Mouse (Mus musculus): Measurements from ENCODE around the gene Mmel1. TPM values are rescaled to one million over a fixed set of nuclear protein-coding genes. Genes with fewer than 3 reads are reported as not detected.

Mmel1 gene
- polyA plus RNA-seq, 1 experiment from 2014 or later = 0.62 TPM

GRCm38 (mm10) chr4:154936542-154937255 is 67.3 kb downstream of the Mmel1 start:
- 58% methylated on average over 8 of the region's 8 CpGs for WGBS
- no peak for DNase-seq (ENCODE audit: low spot score)
- peaks cover 15% of the 10 kb centered on the region; the same call in 1 of the 2 replicates for H3K27me3 ChIP-seq (ENCODE audit: insufficient read depth, poor library complexity, severe bottlenecking)
- H3K9me3 ChIP-seq = no peaks in the 10 kb centered on the region
- H3K4me1 ChIP-seq = 0 out of 2 replicates have a peak, but pooled peaks cover 3% of the 10 kb centered on the region
- no peak overlapping the region for H3K4me3 ChIP-seq
- no peaks in the 10 kb centered on the region for H3K36me3 ChIP-seq
- no peak overlapping the region for H3K27ac ChIP-seq

DNA sequence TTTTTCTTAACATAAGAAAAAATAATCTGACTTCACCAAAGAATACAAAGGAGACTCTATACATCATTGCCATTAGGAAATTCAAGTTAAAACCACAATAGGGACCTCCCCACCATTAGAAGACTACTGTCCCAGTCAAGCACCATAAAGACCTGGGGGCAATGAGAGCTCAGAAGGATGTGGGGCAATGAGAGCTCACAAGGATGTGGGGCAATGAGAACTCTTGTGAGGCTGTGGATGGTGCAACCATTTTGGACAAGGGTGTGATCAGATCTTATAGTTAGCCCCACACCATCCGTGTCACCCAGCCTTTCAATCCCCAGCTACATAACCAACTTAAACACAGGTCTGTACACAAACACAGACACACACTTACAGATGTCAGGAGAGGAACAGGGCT is 68.4 kb downstream of the Mmel1 start:
- Histone ChIP-seq H3K27ac (no peak overlapping the region), H3K9me3 (no peaks in the 10 kb centered on the region), H3K36me3 (no peaks in the 10 kb centered on the region), H3K27me3 (ENCODE audit: insufficient read depth, poor library complexity, severe bottlenecking) (peaks cover 15% of the 10 kb centered on the region; the same call in 1 of the 2 replicates), H3K4me1 (0 out of 2 replicates have a peak, but pooled peaks cover 3% of the 10 kb centered on the region), H3K4me3 (no peak overlapping the region)
- no peak for DNase-seq (ENCODE audit: low spot score)
- 83% methylated on average over 1 of the region's 1 CpGs for WGBS

DNA sequence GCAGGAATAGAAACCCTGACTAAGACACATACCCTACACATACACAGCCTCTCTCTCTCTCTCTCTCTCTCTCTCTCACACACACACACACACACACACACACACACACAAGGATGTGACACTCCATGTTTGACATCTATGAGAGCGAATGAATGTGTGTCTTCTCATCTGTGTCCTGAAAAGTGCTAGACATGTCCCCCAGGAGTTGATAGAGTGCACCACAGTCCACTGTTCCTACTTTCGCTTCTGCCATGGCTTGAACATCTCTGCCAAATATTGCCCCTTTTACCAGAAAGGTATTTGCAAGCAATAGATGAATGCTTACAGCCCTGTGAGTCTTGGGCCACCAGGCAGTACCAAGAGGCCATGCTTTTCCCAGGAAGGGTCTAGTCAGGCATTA is 70.8 kb downstream of the Mmel1 start:
- Histone ChIP-seq H3K4me1 (peaks cover 11% of the 10 kb centered on the region; the same call in 1 of the 2 replicates), H3K27me3 (ENCODE audit: insufficient read depth, poor library complexity, severe bottlenecking) (peaks cover 5% of the 10 kb centered on the region; the same call in 1 of the 2 replicates), H3K36me3 (no peaks in the 10 kb centered on the region), H3K27ac (no peak overlapping the region), H3K4me3 (no peak overlapping the region), H3K9me3 (no peaks in the 10 kb centered on the region)
- WGBS = 84% methylated on average over 2 of the region's 2 CpGs
- no peak for DNase-seq (ENCODE audit: low spot score)

DNA sequence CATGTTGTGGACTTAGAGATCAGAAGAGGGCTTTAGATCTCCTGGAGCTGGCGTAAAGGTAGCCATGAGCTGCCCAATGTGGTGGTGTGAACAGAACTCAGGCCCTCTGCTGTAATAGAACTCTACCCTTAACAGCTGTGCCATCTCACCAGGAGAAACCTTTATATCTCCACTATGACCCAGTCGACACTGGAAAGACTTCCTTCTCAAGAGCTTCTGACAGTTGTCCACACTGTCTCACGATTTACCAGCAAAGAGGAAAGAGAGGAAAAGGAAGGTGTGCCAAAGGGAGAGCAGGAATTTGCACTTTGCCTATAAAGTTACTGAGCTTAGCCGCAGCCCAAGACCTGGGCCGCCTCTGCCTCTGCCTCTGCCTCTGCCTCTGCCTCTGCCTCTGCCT is 72.4 kb downstream of the Mmel1 start:
- no peak overlapping the region for H3K27ac ChIP-seq
- peaks cover 22% of the 10 kb centered on the region for H3K4me1 ChIP-seq
- no peak for DNase-seq (ENCODE audit: low spot score)
- H3K9me3 ChIP-seq = no peaks in the 10 kb centered on the region
- no peak overlapping the region for H3K4me3 ChIP-seq
- no peaks in the 10 kb centered on the region; the same call in 1 of the 2 replicates for H3K27me3 ChIP-seq (ENCODE audit: insufficient read depth, poor library complexity, severe bottlenecking)
- no peaks in the 10 kb centered on the region for H3K36me3 ChIP-seq
- 74% methylated on average over 5 of the region's 5 CpGs for WGBS

GRCm38 (mm10) chr4:154942632-154943322 is 73.4 kb downstream of the Mmel1 start:
- Histone ChIP-seq H3K9me3 (no peaks in the 10 kb centered on the region), H3K4me3 (no peak overlapping the region), H3K36me3 (no peaks in the 10 kb centered on the region), H3K4me1 (peaks cover 22% of the 10 kb centered on the region), H3K27ac (no peak overlapping the region), H3K27me3 (ENCODE audit: insufficient read depth, poor library complexity, severe bottlenecking) (no peaks in the 10 kb centered on the region; the same call in 1 of the 2 replicates)
- no peak for DNase-seq (ENCODE audit: low spot score)
- WGBS = 80% methylated on average over 10 of the region's 10 CpGs

DNA sequence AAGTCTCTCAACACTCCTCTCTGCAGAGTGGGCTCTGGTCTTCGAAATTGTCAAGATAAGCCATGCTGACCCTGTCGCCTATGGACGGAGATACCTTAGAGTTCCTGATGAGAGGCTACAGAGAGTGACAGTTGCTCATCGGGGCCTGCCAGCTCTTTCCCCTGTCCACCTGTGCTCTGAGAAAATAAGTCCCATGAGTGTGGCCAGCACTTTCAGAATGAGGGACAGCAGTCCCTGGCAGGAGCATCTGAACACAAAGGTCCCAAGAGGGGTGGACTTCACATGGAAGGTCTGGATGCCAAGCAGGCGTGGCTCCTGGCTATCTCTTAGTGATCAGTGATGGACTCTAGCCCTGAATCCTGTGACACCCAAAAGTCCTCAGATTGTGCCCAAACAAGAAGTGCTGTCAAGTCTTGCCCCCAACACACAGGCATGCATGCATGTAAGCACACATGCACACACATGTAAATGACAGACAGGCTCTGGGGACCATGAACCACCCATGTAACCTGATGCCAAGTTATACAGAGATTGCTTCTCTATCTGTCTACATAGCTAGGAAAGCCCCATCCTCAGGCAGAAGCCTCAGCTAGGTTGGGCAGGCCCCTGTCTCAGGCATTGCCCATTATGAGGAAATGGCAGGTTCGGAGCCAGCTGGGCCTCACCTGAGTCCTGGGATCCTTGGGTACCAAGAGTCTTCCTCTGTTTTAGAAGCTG is 74.1 kb downstream of the Mmel1 start:
- Histone ChIP-seq H3K27ac (no peak overlapping the region; the same call in 1 of the 2 replicates), H3K9me3 (no peaks in the 10 kb centered on the region), H3K4me3 (no peak overlapping the region), H3K27me3 (ENCODE audit: insufficient read depth, poor library complexity, severe bottlenecking) (peaks cover 6% of the 10 kb centered on the region), H3K36me3 (no peaks in the 10 kb centered on the region), H3K4me1 (peaks cover 23% of the 10 kb centered on the region)
- DNase-seq (ENCODE audit: low spot score) = no peak
- WGBS = 69% methylated on average over 6 of the region's 6 CpGs

- Histone ChIP-seq H3K36me3 (no peaks in the 10 kb centered on the region), H3K9me3 (no peaks in the 10 kb centered on the region), H3K4me3 (no peak overlapping the region), H3K27me3 (ENCODE audit: insufficient read depth, poor library complexity, severe bottlenecking) (peaks cover 12% of the 10 kb centered on the region), H3K27ac (0 out of 2 replicates have a peak overlapping the region, but pooled peaks have one; percentile 16), H3K4me1 (peaks cover 26% of the 10 kb centered on the region)
- 20% methylated on average over 2 of the region's 2 CpGs for WGBS
- DNase-seq (ENCODE audit: low spot score) = peak; percentile 92
Observed at GRCm38 (mm10) chr4:154944121-154944590, 74.8 kb downstream of the Mmel1 start.

Other genes with a start within 250 kb of the Mmel1 start
- gene Prdm16, start 232.7 kb upstream of the Mmel1 start, polyA plus RNA-seq (2016; fragmentation: Nextera tagmentation; extraction: Ambion mirVana) = 13.9 and 16.8 TPM in 2 replicates
- not detected in 2 replicates for gene Actrt2, start 201.7 kb upstream of the Mmel1 start, polyA plus RNA-seq (2016; fragmentation: Nextera tagmentation; extraction: Ambion mirVana)
- 0.39 and 0.44 TPM in 2 replicates for gene Ttc34, start 32.1 kb upstream of the Mmel1 start, polyA plus RNA-seq (2016; fragmentation: Nextera tagmentation; extraction: Ambion mirVana)
- 24.6 and 32.3 TPM in 2 replicates for gene Fam213b, start 29.6 kb downstream of the Mmel1 start, polyA plus RNA-seq (2016; fragmentation: Nextera tagmentation; extraction: Ambion mirVana)
- 1.6 and 2.6 TPM in 2 replicates for gene Tnfrsf14, start 59.0 kb downstream of the Mmel1 start, polyA plus RNA-seq (2016; fragmentation: Nextera tagmentation; extraction: Ambion mirVana)
- gene Hes5, start 91.3 kb downstream of the Mmel1 start, polyA plus RNA-seq (2016; fragmentation: Nextera tagmentation; extraction: Ambion mirVana) = 0.15 and 0.26 TPM in 2 replicates
- 45.3 and 49.2 TPM in 2 replicates for gene Pank4, start 94.5 kb downstream of the Mmel1 start, polyA plus RNA-seq (2016; fragmentation: Nextera tagmentation; extraction: Ambion mirVana)
- gene Plch2, start 187.2 kb downstream of the Mmel1 start, polyA plus RNA-seq (2016; fragmentation: Nextera tagmentation; extraction: Ambion mirVana) = 0.41 and 0.57 TPM in 2 replicates
- 17.3 and 19.4 TPM in 2 replicates for gene Pex10, start 197.4 kb downstream of the Mmel1 start, polyA plus RNA-seq (2016; fragmentation: Nextera tagmentation; extraction: Ambion mirVana)
- gene Rer1, start 216.8 kb downstream of the Mmel1 start, polyA plus RNA-seq (2016; fragmentation: Nextera tagmentation; extraction: Ambion mirVana) = 144 and 165 TPM in 2 replicates
- gene Morn1, start 217.0 kb downstream of the Mmel1 start, polyA plus RNA-seq (2016; fragmentation: Nextera tagmentation; extraction: Ambion mirVana) = 3.6 and 4.6 TPM in 2 replicates